Mouse (Mus musculus): ENCODE measurements around the gene Slc35e3. TPM values are rescaled to one million over a fixed set of nuclear protein-coding genes. Genes with fewer than 3 reads are reported as not detected.

The Slc35e3 gene
- 2.7 TPM for polyA plus RNA-seq (2015; fragmentation: Illumina TruSeq; extraction: RNeasy Lipid Tissue Mini Kit (QIAGEN cat#74804); ENCODE audit: insufficient read depth, low read depth, low replicate concordance)

GRCm38 (mm10) chr10:117746297-117746883 is at the start of gene Slc35e3:
Gene Slc35e3 (minus strand): TSS chr10:117746365.

DNA sequence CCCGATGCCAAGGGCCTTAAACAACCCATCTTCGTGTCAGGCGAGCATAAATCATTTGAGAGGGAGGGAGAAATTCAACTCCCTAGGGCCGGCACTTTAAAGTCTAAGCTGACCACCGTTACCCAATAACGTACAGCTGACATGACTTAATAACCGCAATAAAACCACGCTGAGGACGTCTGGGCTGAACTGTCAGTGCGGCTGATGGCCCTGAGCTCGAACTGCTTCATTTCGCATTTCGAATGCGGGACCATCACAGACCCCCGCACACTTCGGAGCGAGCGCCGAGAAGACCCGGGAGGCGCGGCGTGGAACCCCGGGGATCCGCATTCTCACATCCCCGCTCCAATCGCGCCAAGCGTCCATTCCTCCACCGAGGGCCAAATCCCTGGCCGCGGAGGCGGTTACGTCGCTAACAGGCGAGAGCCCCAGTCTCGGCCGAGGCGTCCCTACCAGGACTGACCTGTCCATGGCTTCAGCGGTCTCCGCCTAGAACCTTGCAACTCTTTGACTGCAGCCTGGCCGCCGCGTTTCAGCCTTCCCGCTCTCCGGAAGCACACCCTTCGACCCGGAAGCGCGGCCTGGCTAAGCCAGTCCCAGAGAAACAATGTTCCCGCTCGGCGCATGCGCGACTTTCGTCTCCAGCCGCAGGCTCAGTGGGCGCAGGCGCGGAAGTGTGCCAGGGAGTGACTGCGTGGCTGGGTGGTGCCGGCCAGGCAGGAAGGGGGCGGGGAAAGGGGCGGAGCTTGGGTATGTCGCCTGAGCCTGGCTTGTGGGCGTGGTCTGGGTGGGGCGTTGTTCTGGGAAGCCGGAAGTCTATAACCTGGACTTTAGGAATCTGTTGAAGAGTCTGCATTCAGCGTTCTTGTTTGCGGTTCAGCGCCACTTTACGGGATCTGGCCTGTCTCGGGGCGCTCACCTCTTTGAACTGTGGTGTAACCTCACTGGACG is 46.3 kb upstream of the Slc35e3 start, which contains the start of gene Nup107:
Nup107 (minus strand) TSS at position 565 of the 951 bp plus-strand sequence.

DNA sequence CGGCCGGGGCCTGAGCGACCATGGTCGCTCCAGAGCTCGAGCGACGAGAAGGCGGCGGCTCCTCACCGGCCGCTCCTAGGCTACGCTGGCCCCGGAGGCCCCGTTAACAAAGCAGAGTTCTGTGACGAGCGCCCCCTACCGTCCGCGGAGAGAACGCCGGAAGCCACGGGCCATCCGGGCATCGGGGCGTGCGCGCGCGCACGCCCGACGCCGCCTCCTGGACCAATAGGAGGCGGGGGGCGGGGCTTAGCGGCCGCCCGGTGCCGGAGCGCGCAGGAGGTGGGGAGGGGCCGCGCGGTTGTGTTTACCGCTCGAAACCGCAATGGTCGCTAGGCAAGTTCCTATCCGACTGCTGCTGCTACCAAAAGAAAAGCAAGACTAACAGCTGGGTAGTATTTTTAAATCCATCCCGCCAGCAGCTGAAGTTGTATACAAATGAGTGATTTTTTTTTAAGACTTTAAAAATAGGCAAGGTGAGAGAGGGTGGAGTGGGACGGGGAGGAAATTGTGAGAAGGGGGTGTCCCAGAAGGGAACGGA is 35.5 kb downstream of the Slc35e3 start, which contains the start of gene Mdm2:
Mdm2 (minus strand) TSS at position 155 of the 538 bp plus-strand sequence.

Other genes starting within 250 kb of the Slc35e3 start
- gene Cpm, start 116.9 kb downstream of the Slc35e3 start, polyA plus RNA-seq (2015; fragmentation: Illumina TruSeq; extraction: RNeasy Lipid Tissue Mini Kit (QIAGEN cat#74804); ENCODE audit: insufficient read depth, low read depth, low replicate concordance), result 1.6 TPM
- gene Mdm2, start 35.6 kb downstream of the Slc35e3 start, polyA plus RNA-seq (2015; fragmentation: Illumina TruSeq; extraction: RNeasy Lipid Tissue Mini Kit (QIAGEN cat#74804); ENCODE audit: insufficient read depth, low read depth, low replicate concordance), result 12.9 TPM
- 2.7 TPM for gene Nup107, start 46.3 kb upstream of the Slc35e3 start, polyA plus RNA-seq (2015; fragmentation: Illumina TruSeq; extraction: RNeasy Lipid Tissue Mini Kit (QIAGEN cat#74804); ENCODE audit: insufficient read depth, low read depth, low replicate concordance)
- gene Rap1b, start 99.7 kb upstream of the Slc35e3 start, polyA plus RNA-seq (2015; fragmentation: Illumina TruSeq; extraction: RNeasy Lipid Tissue Mini Kit (QIAGEN cat#74804); ENCODE audit: insufficient read depth, low read depth, low replicate concordance), result 27.4 TPM